Mouse (Mus musculus) embryonic facial prominence, embryonic 15.5 days (tissue): ENCODE data around the gene Duox1. TPM values are rescaled to one million over a fixed set of nuclear protein-coding genes. Genes with fewer than 3 reads are reported as not detected.
A peak's percentile ranks its signal among the peaks of the same experiment; 100 is the strongest.
"Not testable (repeated sequence)": the region's sequence is repeated elsewhere in the genome, so short reads cannot be mapped to it uniquely, and the experiment has no call there.

Experiments used
- ATAC-seq: fragments of 200-750 bp; cut with Nextera tagmentation; 2 replicates; pipeline ENCODE4 v1.8.0; 2017; ENCODE audit warnings: low read depth, moderate TSS enrichment; ENCODE audit not compliant: insufficient number of reproducible peaks, low FRiP score, low TSS enrichment
- H3K27ac ChIP-seq: fragments of 300-500 bp; sonication (generic); replicated peaks from 2 replicates; pipeline ENCODE4 v1.5.1; 2015; ENCODE audit warnings: mild to moderate bottlenecking, inconsistent platforms
- H3K27me3 ChIP-seq: fragments of 300-500 bp; sonication (generic); 2 replicates; pipeline ENCODE4 v1.6.1; 2015; ENCODE audit warnings: inconsistent platforms
- H3K36me3 ChIP-seq: fragments of 300-500 bp; sonication (generic); 2 replicates; pipeline ENCODE4 v1.6.1; 2015; ENCODE audit warnings: mild to moderate bottlenecking, inconsistent platforms
- H3K4me1 ChIP-seq: fragments of 300-500 bp; sonication (generic); 2 replicates; pipeline ENCODE4 v1.6.1; 2015; ENCODE audit warnings: inconsistent platforms
- H3K4me2 ChIP-seq: fragments of 300-500 bp; sonication (generic); replicated peaks from 2 replicates; pipeline ENCODE4 v1.6.1; 2015; ENCODE audit warnings: mild to moderate bottlenecking, inconsistent platforms
- H3K4me3 ChIP-seq: fragments of 300-500 bp; sonication (generic); replicated peaks from 2 replicates; pipeline ENCODE4 v1.5.1; 2015; ENCODE audit warnings: mild to moderate bottlenecking, inconsistent platforms
- H3K9ac ChIP-seq: fragments of 300-500 bp; sonication (generic); 2 replicates; pipeline ENCODE4 v1.6.1; 2015; ENCODE audit warnings: inconsistent platforms
- H3K9me3 ChIP-seq: fragments of 300-500 bp; sonication (generic); replicated peaks from 2 replicates; pipeline ENCODE4 v1.6.1; 2016; ENCODE audit warnings: inconsistent platforms
- WGBS: fragments of 180-500 bp; shearing (Covaris S2); methylation state at CpG from one replicate; pipeline ENCODE4 v1.1.7; 2015; 5-methylcytosine and 5-hydroxymethylcytosine counted together
- polyA plus RNA-seq: library from polyadenylated mRNA; unstranded; fragments of >200 nt; fragmentation: Nextera tagmentation; extraction: Ambion mirVana; gene quantifications from 2 replicates; pipeline ENCODE4 v1.2.1, GENCODE M21; 2015

The Duox1 gene
- polyA plus RNA-seq, 1 experiment from 2014 or later: 1.5 TPM

- Histone ChIP-seq H3K27me3 (peaks cover 49% of the 10 kb centered on the region), H3K4me1 (peaks cover 13% of the 10 kb centered on the region), H3K36me3 (no peaks in the 10 kb centered on the region), H3K9me3 (no peaks in the 10 kb centered on the region), H3K27ac (no peak within 1 kb of the TSS), H3K4me3 (peak within 1 kb of the TSS; percentile 36), H3K4me2 (peak within 1 kb of the TSS; percentile 61), H3K9ac (0 out of 2 replicates have a peak within 1 kb of the TSS, but pooled peaks have one; percentile 21)
- WGBS: 2% methylated on average over 24 of the region's 24 CpGs
- 0 out of 2 replicates have a peak, but pooled peaks have one; percentile 17 for ATAC-seq
Measured at GRCm38 (mm10) chr2:122313536-122313935, 1.9 kb upstream of the Duox1 start, which contains the start of gene Duoxa1. Gene Duoxa1 (minus strand): TSS chr2:122313730.

GRCm38 (mm10) chr2:122317384-122317783 lies 1.9 kb downstream of the Duox1 start:
- Histone ChIP-seq H3K4me1 (peaks cover 13% of the 10 kb centered on the region), H3K27me3 (peaks cover 26% of the 10 kb centered on the region), H3K4me3 (no peak overlapping the region), H3K9me3 (no peaks in the 10 kb centered on the region), H3K4me2 (no peak overlapping the region), H3K9ac (no peak overlapping the region), H3K27ac (no peak overlapping the region), H3K36me3 (no peaks in the 10 kb centered on the region)
- ATAC-seq: no peak
- WGBS: 60% methylated on average over 4 of the region's 4 CpGs

- H3K27ac ChIP-seq: no peak overlapping the region
- WGBS: 54% methylated on average over 3 of the region's 3 CpGs
- no peak overlapping the region for H3K4me2 ChIP-seq
- H3K27me3 ChIP-seq: no peaks in the 10 kb centered on the region
- 0 out of 2 replicates have a peak, but pooled peaks cover 3% of the 10 kb centered on the region for H3K4me1 ChIP-seq
- no peaks in the 10 kb centered on the region for H3K9me3 ChIP-seq
- no peaks in the 10 kb centered on the region for H3K36me3 ChIP-seq
- no peak overlapping the region for H3K4me3 ChIP-seq
- H3K9ac ChIP-seq: no peak overlapping the region
- ATAC-seq: no peak
Measured at GRCm38 (mm10) chr2:122323960-122324359, 8.5 kb downstream of the Duox1 start.

- Histone ChIP-seq H3K9ac (no peak overlapping the region), H3K4me1 (0 out of 2 replicates have a peak, but pooled peaks cover 3% of the 10 kb centered on the region)
- 83% methylated on average over 3 of the region's 3 CpGs for WGBS
Measured at GRCm38 (mm10) chr2:122324586-122324985, 9.1 kb downstream of the Duox1 start.

GRCm38 (mm10) chr2:122325361-122325760 lies 9.9 kb downstream of the Duox1 start:
- H3K9me3 ChIP-seq: no peaks in the 10 kb centered on the region
- H3K27me3 ChIP-seq: no peaks in the 10 kb centered on the region
- no peak for ATAC-seq
- H3K4me2 ChIP-seq: no peak overlapping the region
- H3K36me3 ChIP-seq: no peaks in the 10 kb centered on the region
- no peak overlapping the region for H3K9ac ChIP-seq
- 43% methylated on average over 2 of the region's 2 CpGs for WGBS
- 0 out of 2 replicates have a peak, but pooled peaks cover 3% of the 10 kb centered on the region for H3K4me1 ChIP-seq
- no peak overlapping the region for H3K27ac ChIP-seq
- no peak overlapping the region for H3K4me3 ChIP-seq

More at GRCm38 (mm10) chr2:122324586-122324985, 9.1 kb downstream of the Duox1 start:
- Histone ChIP-seq H3K4me3 (no peak overlapping the region), H3K27ac (no peak overlapping the region), H3K36me3 (no peaks in the 10 kb centered on the region), H3K27me3 (no peaks in the 10 kb centered on the region), H3K4me2 (no peak overlapping the region), H3K9me3 (no peaks in the 10 kb centered on the region)
- ATAC-seq: no peak

GRCm38 (mm10) chr2:122327986-122328385 lies 12.5 kb downstream of the Duox1 start:
- no peak overlapping the region for H3K9ac ChIP-seq
- no peak overlapping the region for H3K4me2 ChIP-seq
- H3K9me3 ChIP-seq: no peaks in the 10 kb centered on the region
- no peak for ATAC-seq
- no peaks in the 10 kb centered on the region for H3K27me3 ChIP-seq
- no peak overlapping the region for H3K4me3 ChIP-seq
- H3K27ac ChIP-seq: no peak overlapping the region
- no peaks in the 10 kb centered on the region for H3K36me3 ChIP-seq
- WGBS: 59% methylated on average over 3 of the region's 3 CpGs
- 0 out of 2 replicates have a peak, but pooled peaks cover 3% of the 10 kb centered on the region for H3K4me1 ChIP-seq

- H3K4me1 ChIP-seq: peaks cover 10% of the 10 kb centered on the region; the same call in 1 of the 2 replicates
- WGBS: 86% methylated on average over 6 of the region's 6 CpGs
- not testable (repeated sequence) for H3K27me3 ChIP-seq, H3K4me2 ChIP-seq, H3K27ac ChIP-seq, H3K4me3 ChIP-seq, H3K36me3 ChIP-seq, H3K9ac ChIP-seq, H3K9me3 ChIP-seq, ATAC-seq
Measured at GRCm38 (mm10) chr2:122330317-122330716, 14.8 kb downstream of the Duox1 start.

- WGBS: 76% methylated on average over 3 of the region's 3 CpGs
- no peak overlapping the region for H3K4me2 ChIP-seq
- H3K4me1 ChIP-seq: peaks cover 7% of the 10 kb centered on the region; the same call in 1 of the 2 replicates
- H3K4me3 ChIP-seq: no peak overlapping the region
- no peak overlapping the region for H3K27ac ChIP-seq
- no peaks in the 10 kb centered on the region for H3K27me3 ChIP-seq
- H3K36me3 ChIP-seq: no peaks in the 10 kb centered on the region
- no peak overlapping the region for H3K9ac ChIP-seq
- no peak for ATAC-seq
- no peaks in the 10 kb centered on the region for H3K9me3 ChIP-seq
Measured at GRCm38 (mm10) chr2:122332222-122332621, 16.8 kb downstream of the Duox1 start.

- Histone ChIP-seq H3K9ac (no peak overlapping the region), H3K27me3 (no peaks in the 10 kb centered on the region), H3K27ac (peak overlapping the region; percentile 61; the same call in 1 of the 2 replicates), H3K36me3 (no peaks in the 10 kb centered on the region), H3K4me3 (no peak overlapping the region), H3K9me3 (no peaks in the 10 kb centered on the region), H3K4me2 (no peak overlapping the region), H3K4me1 (peaks cover 7% of the 10 kb centered on the region; the same call in 1 of the 2 replicates)
- WGBS: 37% methylated on average over 3 of the region's 3 CpGs
- ATAC-seq: no peak
Measured at GRCm38 (mm10) chr2:122334170-122334569, 18.7 kb downstream of the Duox1 start.

GRCm38 (mm10) chr2:122337291-122337690 lies 21.8 kb downstream of the Duox1 start:
- 63% methylated on average over 21 of the region's 21 CpGs for WGBS
- H3K4me3 ChIP-seq: no peak overlapping the region
- ATAC-seq: no peak

GRCm38 (mm10) chr2:122345106-122345893 lies 29.8 kb downstream of the Duox1 start:
- no peak overlapping the region for H3K4me2 ChIP-seq
- H3K9ac ChIP-seq: no peak overlapping the region
- no peaks in the 10 kb centered on the region for H3K27me3 ChIP-seq
- no peaks in the 10 kb centered on the region for H3K36me3 ChIP-seq
- peak overlapping the region; percentile 70 for H3K27ac ChIP-seq
- H3K4me1 ChIP-seq: peaks cover 29% of the 10 kb centered on the region
- WGBS: 55% methylated on average over 6 of the region's 6 CpGs
- H3K4me3 ChIP-seq: no peak overlapping the region
- no peak for ATAC-seq
- no peaks in the 10 kb centered on the region for H3K9me3 ChIP-seq

More at GRCm38 (mm10) chr2:122337291-122337690, 21.8 kb downstream of the Duox1 start:
- peaks cover 14% of the 10 kb centered on the region; the same call in 1 of the 2 replicates for H3K4me1 ChIP-seq
- H3K27ac ChIP-seq: no peak overlapping the region
- no peak overlapping the region for H3K9ac ChIP-seq
- H3K4me2 ChIP-seq: 0 out of 2 replicates have a peak overlapping the region, but pooled peaks have one; percentile 4
- H3K9me3 ChIP-seq: no peaks in the 10 kb centered on the region
- H3K27me3 ChIP-seq: no peaks in the 10 kb centered on the region
- no peaks in the 10 kb centered on the region for H3K36me3 ChIP-seq
